Mouse (Mus musculus) ovary, adult 18-20 months (tissue): ENCODE results near the gene Prkce.
A peak's percentile ranks its signal among the peaks of the same experiment; 100 is the strongest.

Experiments
- DNase-seq: peaks from one replicate; pipeline ENCODE4 v3.0.0; 2022; ENCODE audit warnings: low spot score, mixed read lengths

Prkce gene

DNA sequence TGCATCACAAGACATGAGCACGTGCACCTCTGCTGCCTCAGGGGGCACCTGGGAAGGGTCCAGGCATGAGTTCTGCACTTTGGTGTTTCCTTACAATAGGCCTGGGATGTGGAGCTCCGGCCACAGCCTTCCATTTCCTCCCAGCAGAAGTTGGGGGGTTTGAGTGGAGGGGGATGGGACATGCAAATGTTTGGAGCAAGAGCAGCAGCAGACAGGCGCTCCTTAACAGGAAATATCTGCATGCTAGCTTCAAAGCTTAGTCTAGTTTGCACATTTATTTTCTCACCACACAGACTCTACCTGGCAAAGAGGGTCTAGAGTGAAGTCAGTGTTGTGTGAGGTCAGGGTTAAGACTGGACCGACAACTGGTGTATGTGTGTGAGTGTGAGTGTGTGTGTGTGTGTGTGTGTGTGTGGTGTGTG lies 169.1 kb downstream of the Prkce start:
- DNase-seq, result no peak

DNA sequence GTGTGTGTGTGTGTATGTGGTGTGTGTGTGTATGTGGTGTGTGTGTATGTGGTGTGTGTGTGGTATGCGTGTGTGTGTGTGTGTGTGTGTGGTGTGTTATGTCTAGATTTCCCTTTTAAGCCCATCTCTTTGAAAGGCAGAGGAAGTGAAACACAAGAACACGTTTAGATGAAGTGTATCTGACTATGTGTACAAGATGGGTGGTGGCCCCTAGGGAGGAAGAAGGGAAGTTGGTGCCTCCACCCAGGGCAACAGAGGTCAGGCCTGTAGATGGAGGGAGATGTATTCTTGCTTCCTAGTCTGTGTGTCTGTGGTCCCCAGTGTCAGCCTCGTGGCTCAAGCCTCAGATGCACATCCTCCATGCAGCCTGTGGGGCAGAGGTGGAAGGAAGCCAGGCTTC lies 169.5 kb downstream of the Prkce start:
- no peak for DNase-seq

DNA sequence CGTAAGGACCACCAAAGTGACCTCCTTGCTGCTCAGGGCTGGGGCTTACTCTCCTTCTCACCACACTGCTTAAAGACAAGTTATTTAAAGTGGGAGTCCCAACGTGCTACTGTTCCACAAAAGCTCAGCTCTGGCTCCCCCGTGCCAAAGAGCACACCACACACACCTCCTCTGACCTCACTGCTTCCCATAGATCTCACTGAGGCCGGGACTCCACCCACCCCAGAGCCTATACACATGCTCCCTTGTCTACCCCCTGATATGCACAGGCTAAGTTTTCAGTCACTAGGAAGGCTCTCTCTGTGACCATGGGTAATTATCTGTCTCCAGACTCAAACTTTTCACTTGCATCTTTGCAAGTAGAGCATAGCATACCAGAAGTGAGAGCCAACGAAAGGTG lies 170.7 kb downstream of the Prkce start:
- DNase-seq, result no peak

DNA sequence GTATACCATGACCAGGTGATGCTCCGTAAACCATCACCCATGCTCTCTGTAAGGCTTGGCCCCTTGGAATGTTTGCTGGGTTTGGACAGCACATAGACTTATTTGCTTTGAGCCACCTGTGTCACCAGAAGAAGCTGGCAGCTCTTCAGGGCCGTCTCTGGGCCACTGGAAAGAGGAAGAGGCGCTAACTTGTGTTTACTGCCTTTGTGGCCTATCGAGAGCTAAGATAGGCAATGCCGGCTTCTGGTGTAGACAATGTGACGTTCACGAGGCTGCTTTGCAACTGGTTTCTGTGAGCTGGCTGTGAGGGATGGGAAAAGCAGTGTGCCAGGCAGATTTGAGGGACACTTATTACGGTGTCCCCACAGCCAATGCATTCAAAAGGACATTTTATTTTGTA lies 176.4 kb downstream of the Prkce start:
- DNase-seq, result no peak

DNA sequence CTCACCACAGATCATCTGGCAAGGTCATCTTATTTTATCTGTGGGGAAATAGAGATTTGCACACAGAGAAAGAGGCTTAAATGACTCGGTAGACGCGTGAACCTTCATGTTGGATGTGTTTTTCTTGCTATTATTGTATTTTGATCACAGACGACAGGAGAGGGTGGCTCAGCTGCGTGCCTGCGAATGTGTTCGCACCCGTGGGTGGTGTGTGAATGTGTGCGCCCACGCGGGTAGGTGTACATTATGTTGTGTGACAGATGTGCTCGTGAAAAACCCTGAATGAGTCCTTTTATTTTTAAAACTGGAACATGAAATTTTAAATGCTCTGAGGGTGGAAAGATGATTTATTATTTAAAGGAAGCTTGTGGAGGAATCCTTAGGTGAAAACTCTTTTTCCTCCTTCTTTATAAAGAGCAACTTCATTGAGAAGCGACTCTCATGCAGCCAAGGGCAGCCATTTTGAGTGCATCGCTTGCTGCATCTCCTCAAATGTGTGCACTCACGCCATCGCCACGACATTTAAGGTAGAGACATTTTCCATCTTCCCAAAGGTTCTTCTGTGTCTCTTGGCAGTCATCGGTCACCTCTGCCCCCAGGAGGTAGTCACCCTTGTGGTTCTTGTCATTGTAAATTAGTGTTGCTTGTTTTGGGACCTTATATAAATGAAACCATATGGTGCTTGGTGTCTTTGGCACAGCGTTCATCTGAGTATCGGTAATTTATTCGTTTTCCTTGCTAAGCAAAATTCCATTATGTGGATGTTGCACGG lies 177.8 kb downstream of the Prkce start:
- DNase-seq, result no peak

DNA sequence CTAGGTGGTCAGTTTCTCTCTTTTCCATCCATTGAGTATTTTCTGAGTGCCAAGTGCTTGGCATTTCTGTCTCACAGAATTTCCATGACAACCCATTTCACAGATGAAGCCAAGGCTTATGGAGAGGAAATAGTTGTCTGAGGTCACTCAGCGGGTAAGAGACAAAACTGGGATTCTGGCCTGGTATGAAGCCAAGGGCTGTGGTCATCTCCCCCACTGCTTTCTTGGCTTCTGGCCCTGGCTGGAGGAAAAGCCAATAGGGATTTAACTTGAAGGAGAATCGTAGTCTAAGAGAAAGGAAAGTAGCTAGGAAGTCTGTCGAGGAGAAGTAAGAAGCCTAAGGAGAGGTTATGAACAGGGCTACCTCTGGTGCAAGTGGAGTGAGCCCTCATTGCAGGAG lies 182.7 kb downstream of the Prkce start:
- peak; percentile 62 for DNase-seq

DNA sequence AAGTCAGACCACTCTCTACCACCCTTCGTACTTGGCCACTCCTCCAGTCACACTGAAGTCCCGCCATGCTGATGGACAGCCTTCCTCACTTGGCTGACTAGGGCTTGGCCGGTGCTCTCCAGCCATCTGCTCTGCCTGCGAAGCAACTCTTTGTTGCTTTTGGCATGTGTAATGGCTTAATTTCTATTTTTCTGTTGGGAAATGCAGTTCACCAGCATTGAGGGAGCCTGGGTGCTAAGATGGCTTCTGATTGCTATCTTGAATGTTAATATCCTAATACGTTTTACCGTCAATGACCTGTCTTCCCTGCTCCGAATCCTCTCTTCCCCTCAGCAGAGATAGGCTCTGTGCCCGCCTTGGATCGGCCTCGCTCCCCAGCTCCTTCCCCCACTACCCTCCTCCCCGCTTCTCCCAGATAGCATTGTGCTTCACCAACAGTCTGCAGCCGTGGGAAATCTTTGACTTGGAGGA lies 183.2 kb downstream of the Prkce start:
- peak; percentile 52 for DNase-seq

- no peak for DNase-seq
Observed at GRCm38 (mm10) chr17:86351282-86351681, 183.7 kb downstream of the Prkce start.

- DNase-seq, result no peak
Observed at GRCm38 (mm10) chr17:86352247-86353037, 184.9 kb downstream of the Prkce start.

DNA sequence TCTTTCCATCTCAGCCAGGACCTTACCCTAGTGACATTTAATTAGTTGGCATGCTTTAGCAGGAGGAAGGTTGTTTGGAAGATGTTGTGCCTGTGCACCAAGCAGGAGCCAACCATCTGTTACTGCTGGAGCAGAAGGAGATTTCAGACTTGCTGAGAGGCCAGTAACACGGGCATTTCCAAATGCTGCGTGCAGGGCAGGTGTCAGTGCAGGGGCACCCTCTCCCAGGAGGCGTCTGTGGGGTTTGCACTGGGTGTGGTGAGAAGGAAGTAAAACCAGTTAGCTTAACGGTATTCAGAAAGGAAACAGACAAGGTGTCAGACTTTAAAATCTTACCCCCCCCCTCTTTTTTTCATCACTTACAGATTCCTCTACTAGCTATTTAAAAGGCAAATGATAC lies 186.1 kb downstream of the Prkce start:
- DNase-seq, result no peak

GRCm38 (mm10) chr17:86354101-86354500 lies 186.5 kb downstream of the Prkce start:
- no peak for DNase-seq

DNA sequence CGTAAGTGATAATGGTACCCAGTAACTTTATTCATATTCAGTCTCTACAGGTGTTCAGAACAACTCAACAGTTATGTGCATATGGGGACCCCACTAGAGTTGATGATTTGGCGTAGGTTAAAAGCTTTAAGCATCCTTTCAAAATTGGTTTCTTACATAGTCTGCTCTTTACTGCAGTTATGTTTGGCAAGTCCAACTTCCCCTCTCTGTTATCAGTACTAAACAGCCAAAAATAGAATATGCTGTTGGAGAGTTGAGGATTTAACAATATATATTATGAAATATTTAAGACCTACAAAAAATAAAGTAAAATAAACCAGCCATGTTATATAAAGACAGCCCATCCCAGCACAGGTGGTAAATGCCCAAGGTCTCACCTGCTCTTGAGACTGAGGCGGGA lies 187.3 kb downstream of the Prkce start:
- no peak for DNase-seq

DNA sequence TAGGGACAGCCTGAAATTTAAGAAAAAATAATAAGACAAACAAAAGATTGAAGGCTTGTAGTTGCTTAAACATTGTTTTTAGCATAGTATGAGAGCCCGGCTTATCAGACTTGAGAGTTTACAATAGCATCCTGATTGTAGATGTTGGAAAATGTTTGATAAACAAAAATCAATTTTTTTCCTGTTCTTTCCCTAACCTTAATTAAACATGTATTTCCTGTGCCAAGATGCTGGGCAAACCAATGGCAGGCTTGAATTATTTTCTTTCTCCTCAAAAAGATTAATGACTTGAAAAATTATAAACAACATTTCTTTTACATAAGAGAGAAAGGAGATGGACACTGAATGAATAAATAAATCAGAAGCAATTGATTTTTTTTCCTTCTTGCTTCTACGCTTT lies 187.7 kb downstream of the Prkce start:
- no peak for DNase-seq

- no peak for DNase-seq
Observed at GRCm38 (mm10) chr17:86355772-86356451, 188.3 kb downstream of the Prkce start.

DNA sequence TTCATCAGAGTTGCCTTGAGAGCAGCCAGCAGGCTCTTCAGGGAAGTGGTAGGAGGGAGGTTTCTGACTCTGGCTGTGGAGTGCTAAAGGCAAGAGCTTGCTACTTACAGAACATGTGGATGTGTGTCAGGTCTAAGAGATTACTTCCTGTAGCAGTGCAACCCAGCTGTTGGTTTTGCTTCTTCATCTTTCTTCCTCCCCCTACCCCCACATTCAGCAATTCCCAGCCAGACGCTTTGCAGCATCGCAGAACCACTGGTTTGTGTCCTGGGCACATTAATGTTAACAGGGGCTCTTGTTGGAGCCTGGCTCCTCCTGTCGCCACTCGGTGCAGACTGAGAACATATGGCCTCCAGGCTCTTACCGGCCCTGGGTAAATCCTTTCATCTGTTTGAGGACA lies 190.8 kb downstream of the Prkce start:
- DNase-seq, result no peak

DNA sequence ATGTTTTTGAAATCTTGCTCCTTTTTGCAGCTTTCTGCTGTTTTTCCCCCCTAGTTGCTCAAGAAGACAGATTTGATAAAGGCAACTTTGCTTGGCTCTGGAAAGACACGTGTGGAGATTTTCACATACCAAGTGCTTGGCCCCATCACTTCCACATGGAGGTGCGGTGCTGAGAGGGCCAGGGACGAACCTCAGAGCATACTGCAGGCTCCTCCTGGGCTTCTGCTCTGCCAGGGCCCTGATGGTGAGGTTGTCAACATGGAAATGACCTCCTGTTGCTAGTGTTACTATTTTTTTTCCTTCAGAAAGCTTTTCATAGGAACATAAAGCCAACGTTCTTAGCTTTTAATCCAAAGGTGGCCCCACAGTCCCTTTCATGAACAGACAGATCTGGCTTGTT lies 191.3 kb downstream of the Prkce start:
- no peak for DNase-seq

DNA sequence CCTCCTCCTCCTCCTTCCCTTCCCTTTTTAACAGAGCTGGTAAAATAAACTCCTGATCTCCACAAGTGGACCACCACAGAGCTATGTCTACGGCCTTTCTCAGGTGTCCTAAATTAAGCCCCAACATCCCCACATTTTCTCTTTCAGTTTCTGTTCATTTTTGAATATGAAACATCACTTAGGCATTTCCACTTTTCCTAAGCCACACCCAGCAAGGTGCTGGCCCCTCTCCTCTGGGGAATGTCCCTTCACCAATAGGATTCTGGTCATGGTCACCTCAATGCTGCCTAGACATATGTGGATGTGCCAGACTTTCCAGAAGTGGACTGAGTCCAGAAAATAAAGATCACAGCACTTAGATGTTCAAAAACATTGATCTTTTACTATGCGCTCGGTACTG lies 193.3 kb downstream of the Prkce start:
- no peak for DNase-seq

DNA sequence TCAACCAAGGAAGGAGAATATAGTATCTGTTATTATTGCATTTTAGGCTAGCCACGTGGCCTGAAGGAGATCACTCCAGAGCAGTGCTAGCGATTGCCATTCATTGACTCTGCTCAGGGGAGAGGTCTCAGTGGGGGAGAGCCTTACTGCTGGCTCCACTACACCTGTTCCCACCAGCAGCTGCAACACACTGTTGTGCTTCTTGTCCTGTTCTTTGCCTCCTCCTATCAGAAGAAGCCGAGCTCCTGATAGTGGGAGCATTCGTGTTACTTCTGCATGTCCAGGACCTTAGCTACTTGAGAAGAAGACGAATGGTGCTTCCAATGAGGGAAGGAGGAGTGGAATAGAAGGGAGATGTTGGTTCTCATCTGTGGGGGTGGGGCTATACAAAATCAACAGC lies 195.8 kb downstream of the Prkce start:
- DNase-seq, result no peak

DNA sequence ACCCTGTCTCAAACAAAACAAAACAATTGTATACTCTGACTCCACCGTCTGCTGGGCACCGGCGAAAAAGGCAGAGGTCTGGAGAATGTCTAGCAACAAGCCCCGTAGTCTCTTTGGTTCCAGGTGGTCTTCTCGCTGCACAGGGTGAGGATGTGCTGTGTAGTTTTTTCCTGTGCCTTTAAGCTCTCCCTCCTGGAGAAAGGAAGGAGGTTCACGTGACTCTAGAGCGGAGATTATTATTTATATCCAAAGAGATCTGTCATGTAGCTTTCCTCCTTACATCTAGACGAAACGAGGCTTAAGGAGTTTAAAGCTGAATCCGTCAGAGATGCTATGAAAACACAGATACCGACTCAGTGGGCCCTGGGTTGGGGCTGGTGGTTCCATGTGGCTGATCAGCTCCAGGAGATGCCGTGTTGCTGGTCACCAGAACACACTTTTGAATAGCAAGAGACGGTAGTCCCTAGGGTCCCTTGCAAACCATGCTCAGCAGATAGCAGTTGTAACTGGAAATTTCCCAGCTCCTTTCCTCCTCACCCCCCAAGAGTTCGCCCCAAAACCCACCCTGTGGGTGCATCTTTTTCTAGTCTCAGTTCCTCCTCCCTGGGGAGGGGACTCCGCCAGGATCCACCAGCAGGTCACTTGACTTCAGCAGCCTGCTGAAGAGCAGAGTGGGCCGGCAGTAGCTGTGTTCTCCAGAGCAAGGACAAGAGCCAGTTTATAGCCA lies 196.9 kb downstream of the Prkce start:
- no peak for DNase-seq

GRCm38 (mm10) chr17:86366919-86367318 lies 199.3 kb downstream of the Prkce start:
- no peak for DNase-seq

GRCm38 (mm10) chr17:86367676-86368075 lies 200.1 kb downstream of the Prkce start:
- DNase-seq, result no peak

GRCm38 (mm10) chr17:86370106-86370742 lies 202.6 kb downstream of the Prkce start:
- DNase-seq, result no peak
